Mouse (Mus musculus) brain, embryonic 14.5 days (tissue): ENCODE data around the gene Ypel4. TPM values are rescaled to one million over a fixed set of nuclear protein-coding genes. Genes with fewer than 3 reads are reported as not detected.

Experiments
- DNase-seq: peaks from one replicate; pipeline ENCODE4 v3.0.0-alpha.2; 2011; ENCODE audit warnings: low read depth
- CTCF ChIP-seq: fragments of 200-500 bp; IDR thresholded peaks from 2 replicates; pipeline ENCODE4 v1.5.1; 2012; ENCODE audit warnings: inconsistent platforms, mild to moderate bottlenecking, moderate library complexity, borderline replicate concordance; ENCODE audit not compliant: insufficient read depth, insufficient read length; ENCODE audit errors: extremely low read depth
- POLR2A ChIP-seq: fragments of 200-500 bp; IDR thresholded peaks from 2 replicates; pipeline ENCODE4 v1.6.1; 2012; ENCODE audit warnings: mild to moderate bottlenecking, inconsistent platforms, borderline replicate concordance; ENCODE audit not compliant: poor library complexity, insufficient read depth, insufficient read length, severe bottlenecking; ENCODE audit errors: extremely low read depth
- polyA plus RNA-seq: library from polyadenylated mRNA; depleted of rRNA; stranded (reverse); fragments of >200 nt; gene quantifications from 2 replicates; pipeline ENCODE4 v1.2.3, GENCODE M21; 2012

The Ypel4 gene
- polyA plus RNA-seq, 1 experiment = 41.7 TPM

DNA sequence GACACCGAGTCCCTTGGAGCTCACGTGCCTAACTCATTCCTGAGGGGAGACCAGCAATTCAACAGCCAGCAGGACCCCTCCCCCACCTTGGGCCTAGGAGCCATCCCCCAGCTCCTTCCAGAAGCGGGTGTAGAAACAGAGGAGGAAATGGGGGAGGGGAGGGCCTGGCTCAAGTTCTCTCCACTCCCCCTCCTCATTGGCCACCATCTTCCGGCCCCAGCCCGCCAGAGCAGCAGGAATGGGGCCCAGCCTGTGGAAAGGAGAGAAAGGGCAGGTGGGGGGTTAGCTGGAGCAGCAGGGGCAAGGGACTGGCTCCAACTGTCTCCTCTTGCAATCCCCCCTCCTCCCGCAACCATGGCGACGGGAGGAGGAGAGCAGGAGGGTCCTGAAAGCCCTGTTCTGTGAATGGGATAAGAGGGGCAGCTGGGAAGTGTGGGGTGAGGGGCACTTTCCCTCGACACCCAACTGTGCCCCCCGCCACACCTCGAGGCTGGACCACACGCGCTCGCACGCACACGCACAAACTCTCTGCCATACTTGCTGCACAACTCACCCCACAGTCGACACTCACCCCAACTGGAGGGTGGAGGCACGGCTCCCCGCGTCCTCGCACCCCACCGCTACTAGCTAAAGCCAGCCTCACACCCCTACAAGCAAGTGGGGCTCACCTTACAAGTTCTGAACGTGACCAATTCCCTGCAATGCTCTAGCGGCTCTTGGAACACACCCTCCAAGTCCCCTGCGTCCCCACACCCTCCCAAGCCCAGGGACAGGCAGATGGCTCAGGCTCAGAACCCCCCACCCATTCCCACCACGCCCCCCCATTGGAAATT, 8.8 kb downstream of the Ypel4 start:
- no peak for TF ChIP-seq POLR2A
- no peak for TF ChIP-seq CTCF
- DNase-seq = peak; percentile 97

DNA sequence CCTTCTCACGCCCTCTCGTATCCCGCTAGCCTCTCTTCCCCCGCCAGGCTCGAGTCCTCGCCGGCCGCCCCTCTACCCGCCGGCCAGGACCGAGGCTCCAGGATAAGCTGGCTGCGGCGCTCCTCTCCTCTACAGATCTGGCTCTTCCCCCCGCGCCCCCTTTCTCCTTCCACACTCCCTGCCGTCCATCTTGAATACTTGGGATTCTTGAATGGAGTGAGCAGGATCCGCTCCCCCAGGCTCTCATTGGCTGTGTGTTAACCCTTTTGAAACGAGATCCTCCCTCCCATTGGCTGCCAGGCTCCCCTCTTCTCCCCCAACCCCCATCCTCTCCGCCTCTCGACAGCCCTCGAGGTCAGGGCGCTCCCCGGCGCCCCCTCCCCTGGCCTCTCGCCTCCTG, 9.7 kb downstream of the Ypel4 start, which contains the start of gene Gm19426:
Gm19426 (minus strand) TSS at position 95 of the 400 bp plus-strand sequence.
- TF ChIP-seq POLR2A (peak; percentile 39; the same call in 1 of the 2 replicates), CTCF (no peak)
- peak; percentile 98 for DNase-seq

DNA sequence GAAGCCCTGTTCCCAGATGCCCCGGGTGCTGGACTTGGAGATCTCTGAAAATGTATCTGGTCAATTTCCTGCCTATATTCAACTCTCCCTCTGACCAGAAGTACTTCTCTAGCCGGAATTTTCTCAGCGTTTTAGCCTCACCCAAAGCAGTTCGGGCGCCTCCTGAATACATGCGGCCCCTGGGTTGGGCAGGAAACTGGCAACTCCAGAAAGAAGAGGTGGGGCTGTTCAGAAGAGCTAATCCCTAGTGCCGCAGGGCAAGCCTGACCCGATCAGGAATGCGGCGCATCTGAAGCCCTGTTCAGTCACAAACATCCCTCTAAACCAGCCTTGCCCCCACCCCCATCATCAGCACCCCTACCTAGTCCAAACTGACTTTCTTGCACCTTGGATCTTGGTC, 10.3 kb downstream of the Ypel4 start:
- TF ChIP-seq CTCF (no peak), POLR2A (no peak)
- peak; percentile 69 for DNase-seq

DNA sequence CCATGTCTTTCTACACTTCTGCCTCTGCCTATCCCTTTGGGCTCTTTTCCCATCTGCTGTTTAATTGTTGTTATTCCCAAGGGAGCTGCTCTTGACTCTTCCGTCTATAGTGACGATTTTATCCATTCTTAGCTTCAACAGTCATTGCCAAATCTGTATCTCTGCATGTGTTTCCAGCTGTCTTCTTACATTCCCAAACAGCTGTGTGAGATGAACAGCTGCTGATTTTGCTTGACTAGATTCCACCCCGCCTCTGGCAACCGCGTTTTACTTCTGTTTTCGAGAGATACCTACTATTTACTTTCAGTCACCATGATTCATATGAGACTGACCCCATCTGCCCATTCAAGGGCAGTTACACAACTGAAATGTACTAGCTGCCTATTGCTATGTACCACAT, 16.3 kb downstream of the Ypel4 start:
- DNase-seq = peak; percentile 28
- TF ChIP-seq POLR2A = no peak
- no peak for TF ChIP-seq CTCF

DNA sequence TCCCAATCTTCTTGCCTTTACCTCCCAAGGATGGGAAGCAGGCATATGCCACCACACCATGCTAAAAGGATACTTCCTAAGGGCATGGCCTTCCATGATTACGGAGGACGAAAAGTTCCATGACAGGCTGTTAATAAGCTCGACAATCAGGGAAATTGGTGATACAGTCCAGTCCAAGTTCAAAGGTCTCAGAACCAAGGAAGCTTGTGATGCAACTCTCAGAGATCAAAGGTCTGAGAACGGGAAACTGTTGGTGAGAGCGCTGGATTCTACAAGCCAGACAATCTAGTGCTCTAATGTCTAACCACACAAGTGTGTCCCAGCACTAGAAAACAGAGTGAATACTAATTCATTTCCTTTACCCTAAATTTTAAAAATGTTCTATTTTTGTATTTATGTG, 22.4 kb downstream of the Ypel4 start:
- no peak for TF ChIP-seq POLR2A
- DNase-seq = no peak

DNA sequence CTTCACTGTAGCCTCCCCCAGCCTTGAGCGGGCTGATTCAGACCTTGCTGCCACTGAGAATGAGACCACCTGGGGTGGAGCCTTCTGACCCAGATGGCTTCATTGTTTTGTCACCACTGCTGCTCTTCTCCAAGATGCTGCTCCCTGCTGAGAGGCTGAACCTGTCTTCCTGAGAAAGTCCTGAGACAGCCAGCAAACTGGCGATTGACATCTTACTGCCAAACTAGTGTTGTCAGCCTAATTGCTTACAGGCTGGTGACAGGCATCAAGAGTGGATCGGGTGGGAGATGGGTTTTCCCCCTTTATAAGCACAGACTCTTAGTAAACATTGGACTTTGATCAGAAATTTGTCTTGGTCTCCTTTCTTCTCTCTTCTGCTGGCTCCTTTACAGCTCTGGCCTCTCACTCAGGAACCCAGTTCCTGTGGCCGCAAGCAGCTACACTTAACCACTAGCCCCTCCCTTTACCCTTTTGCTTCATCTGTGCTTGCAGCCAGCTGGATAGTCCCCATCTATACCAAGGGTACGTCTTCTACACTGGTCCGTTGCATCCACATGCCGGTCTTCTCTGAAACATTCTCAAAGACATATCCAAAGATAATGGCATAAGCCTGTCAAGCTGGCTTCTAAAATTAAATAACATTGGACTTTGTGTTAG, 23.3 kb downstream of the Ypel4 start:
- TF ChIP-seq POLR2A = no peak
- no peak for TF ChIP-seq CTCF

DNA sequence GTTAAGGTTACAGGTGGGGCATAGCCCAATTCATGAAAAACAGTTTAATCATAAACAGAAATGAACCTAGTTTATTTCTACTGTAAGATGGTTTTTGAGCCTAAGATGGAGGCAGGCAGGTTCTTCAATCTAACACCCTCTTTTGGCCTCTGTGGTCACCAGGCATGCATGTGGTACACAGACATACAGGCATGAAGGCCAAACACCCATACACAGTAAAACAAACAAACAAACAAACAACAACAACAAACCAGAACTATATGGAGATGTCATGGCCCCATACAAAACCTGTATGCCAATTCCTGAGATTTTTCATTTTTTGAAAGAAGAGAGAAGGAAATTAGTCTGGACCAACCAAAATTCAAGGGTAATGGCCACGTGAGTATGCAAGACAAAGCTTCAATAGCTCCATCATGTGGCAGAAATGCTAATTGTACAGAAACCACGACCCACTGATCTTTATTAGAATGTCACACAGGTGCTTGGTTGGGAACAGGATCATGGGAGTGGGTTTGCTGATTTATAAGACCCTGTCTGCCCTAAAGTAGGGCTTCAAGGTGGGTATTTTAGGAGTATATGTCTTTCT, 24.8 kb downstream of the Ypel4 start:
- TF ChIP-seq CTCF = peak; percentile 56; the same call in 1 of the 2 replicates
- TF ChIP-seq POLR2A = no peak
- DNase-seq = peak; percentile 73

More for the DNA sequence above, 23.3 kb downstream of the Ypel4 start:
- no peak for DNase-seq

DNA sequence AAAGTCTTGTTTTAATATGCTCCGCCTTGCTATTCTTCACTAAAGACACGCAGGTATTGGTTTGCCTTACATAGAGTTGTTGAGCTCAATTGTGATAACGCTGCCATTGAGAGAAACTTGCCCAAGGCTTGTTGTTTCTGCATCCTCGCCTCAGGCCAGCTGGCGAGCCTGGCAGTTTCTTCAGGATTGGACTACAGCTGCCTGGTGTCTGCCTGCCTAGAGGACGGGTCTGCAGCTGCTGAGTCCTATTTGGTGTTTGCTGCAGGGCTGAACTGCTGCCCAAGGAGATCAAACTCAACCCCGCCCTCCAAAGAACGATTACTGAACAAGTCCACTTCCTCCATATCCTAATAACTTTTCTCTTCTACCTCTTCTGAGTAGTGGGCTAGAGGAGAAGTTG, 26.9 kb downstream of the Ypel4 start:
- TF ChIP-seq CTCF (no peak), POLR2A (no peak)
- DNase-seq = no peak

DNA sequence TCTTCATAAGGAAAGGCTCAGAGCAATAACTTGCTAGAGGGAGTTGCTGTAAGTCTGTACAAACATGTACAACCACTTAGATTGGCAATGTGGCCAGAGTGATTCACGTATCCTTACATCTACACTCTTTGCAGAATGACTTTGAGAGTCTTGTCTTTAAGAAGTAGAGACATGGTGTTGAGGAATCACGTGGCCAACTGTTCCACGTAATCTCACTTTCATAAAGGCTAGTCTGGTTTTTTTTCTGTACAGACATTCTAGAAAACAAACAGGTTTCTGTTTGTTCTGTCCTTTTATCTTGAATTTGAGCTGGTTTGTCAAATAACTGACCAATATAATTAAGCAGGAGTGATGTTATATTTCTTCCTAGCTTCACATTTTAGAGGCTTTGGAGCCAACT, 27.5 kb downstream of the Ypel4 start:
- TF ChIP-seq CTCF (no peak), POLR2A (no peak)
- no peak for DNase-seq

DNA sequence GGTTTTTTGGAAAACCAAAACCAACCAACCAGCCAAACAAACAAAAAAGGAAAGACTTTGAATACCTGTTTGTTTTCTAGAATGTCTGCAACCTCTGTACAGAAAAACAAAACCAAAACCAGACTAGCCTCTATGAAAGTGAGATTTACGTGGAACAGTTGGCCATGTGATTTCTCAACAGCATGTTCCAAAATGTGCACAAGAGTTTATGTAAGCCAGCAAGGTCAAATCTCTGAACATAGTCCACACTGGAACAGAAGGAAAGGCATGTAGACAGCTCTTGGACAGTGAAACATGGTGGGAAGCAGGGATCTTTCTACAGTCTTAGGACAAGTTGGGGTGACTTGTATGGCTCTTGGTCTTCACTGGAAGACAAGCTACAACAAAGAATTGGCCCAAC, 28.0 kb downstream of the Ypel4 start:
- TF ChIP-seq CTCF (no peak), POLR2A (no peak)
- no peak for DNase-seq

DNA sequence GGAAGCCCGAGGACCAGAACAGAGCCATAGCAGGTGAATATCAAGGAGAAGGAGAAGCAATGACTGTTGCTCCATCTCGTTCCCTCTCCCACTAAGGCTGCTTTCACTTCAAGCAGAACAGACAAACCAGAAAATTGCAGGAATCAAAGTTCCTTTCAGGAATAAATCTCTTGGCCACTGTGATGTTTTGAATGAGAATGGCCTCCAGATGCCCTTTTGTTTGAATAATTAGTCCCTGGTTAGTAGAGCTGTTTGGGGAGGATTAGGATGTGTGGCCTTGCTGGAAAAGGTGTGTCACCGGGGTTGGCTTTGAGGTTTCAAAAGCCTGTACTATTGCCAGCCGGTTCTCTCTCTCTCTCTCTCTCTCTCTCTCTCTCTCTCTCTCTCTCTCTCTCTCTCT, 28.4 kb downstream of the Ypel4 start:
- DNase-seq = no peak
- TF ChIP-seq POLR2A (no peak), CTCF (no peak)

DNA sequence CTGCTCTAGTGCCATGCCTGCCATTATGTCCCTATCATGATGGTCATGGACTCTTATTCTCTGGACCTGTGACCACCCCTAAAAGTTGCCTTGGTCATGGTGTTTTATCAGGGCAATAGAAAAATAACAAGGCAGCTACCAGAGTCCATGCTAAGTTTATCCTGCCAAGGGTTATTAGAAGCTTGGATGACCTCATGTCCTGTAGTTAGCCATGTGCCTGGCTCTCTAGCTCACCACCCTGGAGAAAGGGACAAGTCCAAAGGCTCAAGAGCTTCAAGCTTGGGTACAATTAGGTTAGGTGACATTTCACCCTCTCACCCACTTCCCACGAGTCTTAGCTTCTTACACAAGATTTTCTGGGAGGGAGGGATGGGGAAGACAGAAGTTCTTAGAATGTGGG, 29.0 kb downstream of the Ypel4 start:
- DNase-seq = no peak
- TF ChIP-seq CTCF (no peak), POLR2A (no peak)

DNA sequence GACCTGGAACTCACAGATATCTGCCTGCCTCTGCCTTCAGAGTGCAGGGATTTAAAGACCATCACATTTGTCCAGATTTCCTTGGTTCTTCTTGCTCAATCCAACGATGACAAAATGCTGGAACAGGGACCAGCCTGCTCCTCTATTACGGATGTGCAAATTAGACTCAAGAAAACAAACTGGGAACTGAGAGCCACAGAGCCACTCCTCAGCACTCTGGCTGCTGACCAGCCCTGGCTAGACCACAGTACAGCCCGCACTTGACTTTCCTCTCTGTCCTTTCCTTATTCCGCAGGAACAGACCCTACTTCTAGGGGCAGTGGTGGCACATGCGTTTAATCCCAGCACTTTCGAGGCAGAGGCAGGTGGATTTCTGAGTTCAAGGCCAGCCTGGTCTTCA, 36.6 kb downstream of the Ypel4 start:
- TF ChIP-seq POLR2A (no peak), CTCF (no peak)

DNA sequence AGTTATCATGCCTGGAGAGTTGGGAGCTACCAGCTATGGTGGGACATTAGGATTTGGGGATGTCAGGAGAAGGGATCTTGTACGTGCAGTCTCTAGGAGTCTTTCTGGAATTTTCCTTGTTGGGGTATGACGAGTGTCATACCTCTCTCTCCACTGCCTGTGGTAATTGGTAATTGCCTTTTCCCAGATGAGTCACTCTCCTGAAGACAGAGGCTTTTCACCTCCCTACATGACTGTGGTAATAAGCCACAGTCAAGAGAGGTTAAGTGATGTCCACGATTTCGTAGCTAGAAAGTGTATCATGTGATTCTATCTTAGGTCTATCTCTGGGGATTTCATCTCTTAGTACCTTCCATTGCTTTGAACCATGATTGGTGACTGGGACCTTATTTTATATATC, 38.6 kb downstream of the Ypel4 start:
- no peak for TF ChIP-seq CTCF
- DNase-seq = no peak

More for the DNA sequence above, 36.6 kb downstream of the Ypel4 start:
- no peak for DNase-seq

DNA sequence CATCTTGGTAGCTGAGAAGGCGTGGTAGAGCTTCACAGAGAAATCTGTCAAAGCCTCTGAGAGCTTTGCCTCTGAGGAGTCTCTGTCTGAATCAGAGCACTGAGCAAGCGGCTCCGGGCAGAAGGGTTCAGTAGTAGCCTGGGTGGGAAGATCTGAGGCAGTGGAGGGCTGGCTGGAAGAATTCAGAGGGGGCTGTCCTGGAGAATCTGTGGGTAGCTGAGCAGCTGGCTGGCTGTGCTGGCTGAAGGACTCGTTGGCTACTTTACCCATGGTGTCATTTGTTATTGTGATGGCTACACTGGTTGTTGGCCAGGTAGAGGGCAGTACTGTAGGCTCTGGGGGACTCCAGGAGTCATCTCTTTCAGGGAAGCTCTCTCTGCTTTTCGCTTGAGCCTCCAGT, 39.3 kb downstream of the Ypel4 start:
- no peak for DNase-seq
- TF ChIP-seq CTCF (no peak), POLR2A (no peak)
